Mouse (Mus musculus) megakaryocyte, embryonic 14.5 days (primary cell): ENCODE results near the gene Prr14l.

Source experiments
- FLI1 ChIP-seq: IDR thresholded peaks from 2 replicates; pipeline ENCODE4 v1.6.1; 2012; ENCODE audit warnings: low read length, inconsistent platforms, mixed read lengths
- GATA1 ChIP-seq: IDR thresholded peaks from 3 replicates; pipeline ENCODE4 v1.6.1; 2012; ENCODE audit warnings: mixed read lengths, low read length, inconsistent platforms, borderline replicate concordance

GRCm38 (mm10) chr5:32836976-32837375 lies 17.1 kb downstream of the Prr14l start:
- TF ChIP-seq GATA1 (no peak), FLI1 (no peak)
